ENCODE assay signal across 15 mouse cellular contexts in the genomic region with DNA sequence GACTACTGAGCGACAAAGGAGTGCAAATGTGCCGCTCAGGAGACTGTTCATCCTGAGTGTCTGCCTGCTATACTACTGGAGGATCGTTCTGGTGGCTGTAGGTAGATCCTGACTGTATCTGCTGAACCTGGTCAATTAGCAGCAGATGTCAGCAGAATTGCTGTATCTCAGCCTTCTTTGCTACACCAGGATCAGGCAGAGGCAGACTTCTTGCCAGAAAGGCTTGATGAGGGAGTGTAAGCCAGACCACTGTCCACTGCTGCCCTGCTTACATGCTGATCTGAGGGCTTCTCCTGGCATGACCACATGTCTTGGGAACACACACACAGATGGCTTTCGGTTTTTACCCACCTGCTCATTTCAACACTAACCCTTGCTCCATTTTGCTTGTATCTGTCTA. TPM values are rescaled to one million over a fixed set of nuclear protein-coding genes. Genes with fewer than 3 reads are reported as not detected.
DNase-seq lines count a peak whose midpoint lies in the region; ATAC-seq lines count a peak whose summit lies in the region.
"Had no signal": no experiment of that assay in that cellular context is flagged by ENCODE, and none has a peak within 500 bp of the region (broad histone marks: within the 10 kb centered on the region; RNA-seq: fewer than 3 reads in every experiment).

No protein-coding gene starts in this region.

- 89% methylated on average over 4 of the region's 4 CpGs for WGBS in forebrain, embryonic 10.5 days
- WGBS in hindbrain, embryonic 12.5 days, result 93% methylated on average over 4 of the region's 4 CpGs
- 91% methylated on average over 4 of the region's 4 CpGs for WGBS in midbrain, embryonic 14.5 days
- WGBS in kidney, embryonic 15.5 days, result 87% methylated on average over 4 of the region's 4 CpGs

- peak overlapping the region; percentile 88; the same call in 1 of the 2 replicates for H3K4me3 ChIP-seq in forebrain, embryonic 10.5 days
- peak overlapping the region; percentile 90 for H3K4me3 ChIP-seq in hindbrain, embryonic 12.5 days
- peak overlapping the region; percentile 98 for H3K4me3 ChIP-seq in midbrain, embryonic 14.5 days (replicated peaks; ENCODE audit: low read depth, low read length)
- H3K4me3 ChIP-seq in kidney, embryonic 15.5 days (replicated peaks), result no peak overlapping the region
- H3K4me3 ChIP-seq: limb, embryonic 15.5 days had no signal

- ATAC-seq in hindbrain, embryonic 12.5 days (ENCODE audit: low FRiP score), result no peak
- ATAC-seq in midbrain, embryonic 14.5 days (ENCODE audit: low FRiP score, low TSS enrichment), result no peak
- ATAC-seq in kidney, embryonic 15.5 days (replicated peaks; ENCODE audit: low FRiP score), result no peak
- no peak for ATAC-seq in monocyte, adult 5-6 weeks (replicated peaks; ENCODE audit: insufficient number of reproducible peaks, low FRiP score, low TSS enrichment, poor library complexity, severe bottlenecking)

- H3K9ac ChIP-seq in hindbrain, embryonic 12.5 days, result peak overlapping the region; percentile 99
- peak overlapping the region; percentile 100 for H3K9ac ChIP-seq in midbrain, embryonic 14.5 days (replicated peaks; ENCODE audit: low read length)
- H3K9ac ChIP-seq in kidney, embryonic 15.5 days, result no peak overlapping the region
- H3K9ac ChIP-seq: limb, embryonic 15.5 days had no signal

- H3K4me2 ChIP-seq in hindbrain, embryonic 12.5 days (replicated peaks), result peak overlapping the region; percentile 71
- H3K4me2 ChIP-seq in midbrain, embryonic 14.5 days (ENCODE audit: low read length), result peak overlapping the region; percentile 94
- H3K4me2 ChIP-seq in kidney, embryonic 15.5 days, result no peak overlapping the region
- H3K4me2 ChIP-seq: limb, embryonic 15.5 days had no signal

- no peaks in the 10 kb centered on the region; the same call in 1 of the 2 replicates for H3K9me3 ChIP-seq in forebrain, embryonic 10.5 days
- H3K9me3 ChIP-seq in hindbrain, embryonic 12.5 days (replicated peaks), result no peaks in the 10 kb centered on the region
- no peaks in the 10 kb centered on the region for H3K9me3 ChIP-seq in midbrain, embryonic 14.5 days (ENCODE audit: control insufficient read depth, low read length)
- H3K9me3 ChIP-seq in kidney, embryonic 15.5 days (replicated peaks), result no peaks in the 10 kb centered on the region
- H3K9me3 ChIP-seq: limb, embryonic 15.5 days had no signal

- peak; percentile 27 to 32 for DNase-seq in cerebellum, postnatal 25 days
- DNase-seq in forebrain, embryonic 10.5 days (ENCODE audit: extremely low spot score, low spot score), result no peak
- DNase-seq in midbrain, embryonic 14.5 days, result no peak
- no peak for DNase-seq in thymus, postnatal 0 days (ENCODE audit: low spot score)
- DNase-seq in testis, postnatal 10 days (ENCODE audit: low spot score), result no peak
- DNase-seq: heart, postnatal 36 days; kidney, adult 18-20 months; lung, adult 18-20 months; retina, postnatal 1 day; thymus, postnatal 4 days had no signal

- H3K27ac ChIP-seq in forebrain, embryonic 10.5 days, result peak overlapping the region; percentile 99; the same call in 1 of the 2 replicates
- H3K27ac ChIP-seq in hindbrain, embryonic 12.5 days, result no peak overlapping the region
- peak overlapping the region; percentile 98; the same call in 1 of the 2 replicates for H3K27ac ChIP-seq in midbrain, embryonic 14.5 days (replicated peaks; ENCODE audit: low read depth, low read length)
- H3K27ac ChIP-seq in kidney, embryonic 15.5 days, result no peak overlapping the region
- H3K27ac ChIP-seq: limb, embryonic 15.5 days had no signal

- H3K27me3 ChIP-seq in forebrain, embryonic 10.5 days (ENCODE audit: poor library complexity, severe bottlenecking), result peaks cover 52% of the 10 kb centered on the region
- H3K27me3 ChIP-seq in hindbrain, embryonic 12.5 days, result peaks cover 27% of the 10 kb centered on the region
- H3K27me3 ChIP-seq in midbrain, embryonic 14.5 days (ENCODE audit: control insufficient read depth, insufficient read depth, low read length), result no peaks in the 10 kb centered on the region
- peaks cover 75% of the 10 kb centered on the region for H3K27me3 ChIP-seq in kidney, embryonic 15.5 days

- peaks cover 15% of the 10 kb centered on the region for H3K36me3 ChIP-seq in forebrain, embryonic 10.5 days (replicated peaks)
- H3K36me3 ChIP-seq in hindbrain, embryonic 12.5 days, result peaks cover 6% of the 10 kb centered on the region; the same call in 1 of the 2 replicates
- H3K36me3 ChIP-seq in midbrain, embryonic 14.5 days (ENCODE audit: control insufficient read depth, insufficient read depth, low read length), result peaks cover 9% of the 10 kb centered on the region
- H3K36me3 ChIP-seq in kidney, embryonic 15.5 days, result no peaks in the 10 kb centered on the region
- H3K36me3 ChIP-seq: limb, embryonic 15.5 days had no signal

- peaks cover 65% of the 10 kb centered on the region for H3K4me1 ChIP-seq in forebrain, embryonic 10.5 days
- H3K4me1 ChIP-seq in hindbrain, embryonic 12.5 days, result peaks cover 79% of the 10 kb centered on the region
- peaks cover 65% of the 10 kb centered on the region for H3K4me1 ChIP-seq in midbrain, embryonic 14.5 days (ENCODE audit: control insufficient read depth, insufficient read depth, low read length)
- peaks cover 12% of the 10 kb centered on the region for H3K4me1 ChIP-seq in kidney, embryonic 15.5 days

RNA-seq across cellular contexts. Expression of gene Brsk2, which starts 2.3 kb away (rescaled TPM):
- 6.0 and 6.7 TPM in 2 replicates for polyA plus RNA-seq in forebrain, embryonic 10.5 days (2016; fragmentation: Nextera tagmentation; extraction: Ambion mirVana)
- polyA plus RNA-seq in hindbrain, embryonic 12.5 days (2016; fragmentation: Nextera tagmentation; extraction: Ambion mirVana), result 15.9 and 18.6 TPM in 2 replicates
- polyA plus RNA-seq in midbrain, embryonic 14.5 days (2014; fragmentation: Nextera tagmentation; extraction: Ambion mirVana), result 23.9 and 33.5 TPM in 2 replicates
- 0.32 and 0.57 TPM in 2 replicates for polyA plus RNA-seq in thymus, postnatal 0 days (2015; fragmentation: Nextera tagmentation; extraction: Ambion mirVana)
- polyA plus RNA-seq in kidney, embryonic 15.5 days (2015; fragmentation: Nextera tagmentation; extraction: Ambion mirVana), result 0.74 and 0.86 TPM in 2 replicates
- 0.53 TPM in 1 of 3 replicates, not detected in the others for total RNA-seq in monocyte, adult 5-6 weeks (2017)
- total RNA-seq: common myeloid progenitor, adult 5-6 weeks had no signal

RNA-seq across cellular contexts. Expression of gene Tollip, which starts 33.5 kb away (rescaled TPM):
- polyA plus RNA-seq in forebrain, embryonic 10.5 days (2016; fragmentation: Nextera tagmentation; extraction: Ambion mirVana), result 51.2 and 53.2 TPM in 2 replicates
- 65.1 and 67.3 TPM in 2 replicates for polyA plus RNA-seq in hindbrain, embryonic 12.5 days (2016; fragmentation: Nextera tagmentation; extraction: Ambion mirVana)
- polyA plus RNA-seq in midbrain, embryonic 14.5 days (2014; fragmentation: Nextera tagmentation; extraction: Ambion mirVana), result 61.9 and 79.7 TPM in 2 replicates
- polyA plus RNA-seq in thymus, postnatal 0 days (2015; fragmentation: Nextera tagmentation; extraction: Ambion mirVana), result 50.6 and 51.6 TPM in 2 replicates
- polyA plus RNA-seq in kidney, embryonic 15.5 days (2015; fragmentation: Nextera tagmentation; extraction: Ambion mirVana), result 41.3 and 45.6 TPM in 2 replicates
- total RNA-seq in monocyte, adult 5-6 weeks (2017), result 36.8 to 53.8 TPM (median 38.2 TPM) in 3 replicates

Comparison
In these comparisons a context has a peak if more than half of its experiments do, and no peak if none do; other contexts are left out.
1. DNase-seq: peak in cerebellum, postnatal 25 days (2 of 2); none in forebrain, embryonic 10.5 days (single experiment), midbrain, embryonic 14.5 days (single experiment), thymus, postnatal 0 days (single experiment) and testis, postnatal 10 days (single experiment).
2. H3K27ac ChIP-seq: peak in forebrain, embryonic 10.5 days (single experiment) and midbrain, embryonic 14.5 days (single experiment); none in hindbrain, embryonic 12.5 days (single experiment) and kidney, embryonic 15.5 days (single experiment).